Mouse (Mus musculus) frontal cortex, postnatal 36 days (tissue): ENCODE results near the gene Mx1.

Experiments
- DNase-seq, 2 experiments: peaks; one replicate each; pipeline ENCODE4 v3.0.0; 2022; ENCODE audit warnings: low spot score in 2 of 2

Mx1 gene

DNA sequence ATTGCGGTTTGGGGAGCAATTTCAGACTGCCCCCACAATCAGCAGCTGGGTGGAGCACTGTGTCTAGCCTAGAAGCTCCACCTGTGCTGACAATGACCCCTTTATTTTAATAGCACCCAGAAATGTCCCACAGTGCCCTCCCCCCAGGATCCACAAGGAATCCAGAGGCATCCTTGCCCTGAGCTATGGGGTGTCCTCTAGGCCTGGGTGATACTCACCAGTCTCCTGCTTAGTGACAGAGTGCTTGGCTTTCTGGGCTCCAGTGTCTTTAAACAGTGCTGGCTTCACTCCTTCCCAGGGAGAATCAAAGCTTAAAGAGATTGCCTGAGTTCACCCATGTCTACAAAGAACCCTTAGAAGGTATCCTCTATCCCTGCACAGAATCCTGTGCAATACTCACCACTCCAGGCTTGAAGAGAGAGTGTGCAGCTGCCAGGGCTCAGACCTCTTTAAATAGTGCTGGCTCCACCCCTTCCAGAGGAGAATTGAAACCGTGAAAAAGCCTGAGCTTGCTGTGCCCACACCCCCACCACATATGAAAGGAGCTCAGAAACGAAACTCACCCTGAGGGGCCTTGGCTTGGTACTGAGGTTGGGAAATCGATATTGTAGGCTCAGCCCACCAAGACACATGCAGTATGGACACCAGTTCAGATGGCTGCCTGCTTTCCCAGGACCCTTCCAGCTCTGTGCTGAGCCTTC lies at the start of gene Mx1:
Mx1 (minus strand) TSS at position 427 of the 701 bp plus-strand sequence.
- DNase-seq, result no peak

DNA sequence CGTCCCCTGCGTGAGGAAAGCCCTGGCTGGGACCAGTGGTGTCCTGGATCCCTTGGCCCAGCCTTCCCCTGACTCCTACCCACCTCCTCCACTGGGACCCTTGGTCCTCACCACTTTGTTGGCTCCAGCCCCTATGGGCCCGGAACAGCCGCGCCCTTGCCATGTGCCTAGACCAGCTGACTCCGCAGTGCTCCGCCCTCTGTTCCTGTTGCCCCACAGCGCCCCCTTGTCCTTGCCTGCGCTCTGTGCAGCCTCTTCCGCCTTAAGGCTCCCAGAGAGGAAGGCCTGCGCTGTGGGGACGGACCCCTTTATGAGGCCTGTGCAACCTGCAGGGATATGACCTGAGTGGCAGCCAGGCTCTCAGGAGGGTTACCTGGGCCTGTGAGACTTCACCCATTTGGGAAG lies 49.6 kb upstream of the Mx1 start:
- no peak for DNase-seq

DNA sequence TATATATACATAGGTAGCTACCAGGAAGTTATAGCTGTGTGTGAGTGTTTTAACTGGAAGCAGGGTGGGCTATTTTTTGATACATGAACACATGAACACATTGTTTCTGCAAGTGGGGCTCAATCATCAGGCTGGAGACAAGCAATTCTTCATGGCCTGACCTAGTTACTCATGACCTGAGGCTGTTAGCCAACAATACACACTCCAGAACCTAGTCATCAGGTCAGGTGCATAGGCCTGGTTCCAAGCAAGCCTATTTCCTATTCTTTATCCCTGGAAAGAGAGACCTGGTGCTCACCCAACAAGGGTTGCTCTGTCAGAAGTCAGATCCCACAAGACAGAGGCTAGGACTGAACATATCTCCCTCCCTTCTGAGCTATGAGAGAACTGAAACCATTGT lies 48.8 kb upstream of the Mx1 start:
- DNase-seq, result no peak

DNA sequence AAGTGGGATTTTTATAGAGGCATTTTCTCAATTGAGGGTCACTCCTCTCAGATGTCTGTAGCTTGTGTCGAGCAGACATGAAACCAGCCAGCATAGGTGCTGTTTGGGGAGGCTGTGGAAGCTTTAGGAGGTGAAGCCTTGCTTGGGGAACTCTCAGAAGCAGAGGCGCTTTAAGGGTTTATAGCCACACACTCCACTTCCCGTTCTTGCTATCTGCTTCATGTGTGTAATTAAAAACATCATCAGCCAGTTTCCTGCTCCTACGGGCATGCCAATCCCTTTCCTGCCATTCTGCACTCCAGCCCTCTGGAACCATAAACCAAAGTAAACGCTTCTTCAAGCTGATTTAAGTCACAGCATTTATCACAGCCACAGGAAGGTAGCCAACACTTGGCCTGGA lies 48.1 kb upstream of the Mx1 start:
- DNase-seq, result no peak

DNA sequence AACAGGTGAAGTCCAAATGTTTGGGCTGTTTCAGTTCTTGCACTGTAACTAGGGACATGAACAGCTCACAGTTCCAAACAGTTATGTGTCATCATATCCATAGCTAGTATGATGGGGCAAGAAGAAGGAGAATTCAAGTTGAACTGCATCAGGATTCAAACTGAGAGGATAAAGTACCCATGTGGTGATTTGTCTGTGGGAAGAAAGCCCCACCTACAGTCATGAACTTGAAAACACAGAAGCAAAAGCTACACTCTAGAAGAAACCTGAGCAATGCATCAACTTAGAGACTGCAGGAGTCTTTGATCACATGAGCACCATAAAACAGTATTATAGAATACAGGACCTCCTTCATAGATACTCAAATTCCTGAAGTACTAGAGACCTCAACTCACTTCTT lies 45.1 kb upstream of the Mx1 start:
- no peak for DNase-seq

DNA sequence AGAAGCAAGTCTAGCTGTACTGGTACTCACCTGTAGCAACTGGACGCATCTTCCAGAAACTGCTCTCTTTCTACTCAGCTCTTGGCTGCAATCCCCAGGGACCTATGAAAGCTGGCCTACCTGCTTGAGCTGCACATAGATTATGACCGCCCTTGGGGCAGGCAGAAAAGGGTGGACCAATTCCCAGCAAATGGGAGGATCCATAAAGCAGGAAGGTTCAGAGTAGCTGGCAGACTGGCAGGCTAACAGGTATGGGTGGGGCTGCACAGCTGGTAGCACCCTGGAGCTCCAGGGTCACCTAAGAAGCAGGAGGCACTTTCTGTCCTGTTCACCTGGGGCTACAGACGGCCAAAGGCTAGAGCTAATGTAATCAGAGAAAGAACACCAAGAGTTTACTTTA lies 42.1 kb upstream of the Mx1 start:
- DNase-seq, result no peak

DNA sequence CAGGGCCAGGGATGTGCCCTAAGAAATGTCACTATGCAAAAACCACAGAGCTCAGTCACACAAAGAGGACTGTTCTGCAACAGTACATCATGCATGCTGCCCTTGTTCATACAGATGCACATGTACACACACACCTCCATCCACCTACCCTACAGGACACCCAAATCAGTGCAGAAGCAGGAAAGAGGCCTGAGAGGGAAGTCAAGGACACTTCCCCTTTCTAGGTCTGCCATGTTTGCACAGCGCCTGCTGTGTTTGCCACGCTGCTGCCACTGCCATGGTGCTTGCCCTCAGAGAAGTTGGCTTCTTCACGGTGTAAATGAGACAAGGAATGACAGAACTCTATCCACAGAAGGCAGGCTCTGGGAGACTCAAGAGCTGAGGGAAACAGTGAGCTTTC lies 41.1 kb upstream of the Mx1 start:
- DNase-seq, result no peak

DNA sequence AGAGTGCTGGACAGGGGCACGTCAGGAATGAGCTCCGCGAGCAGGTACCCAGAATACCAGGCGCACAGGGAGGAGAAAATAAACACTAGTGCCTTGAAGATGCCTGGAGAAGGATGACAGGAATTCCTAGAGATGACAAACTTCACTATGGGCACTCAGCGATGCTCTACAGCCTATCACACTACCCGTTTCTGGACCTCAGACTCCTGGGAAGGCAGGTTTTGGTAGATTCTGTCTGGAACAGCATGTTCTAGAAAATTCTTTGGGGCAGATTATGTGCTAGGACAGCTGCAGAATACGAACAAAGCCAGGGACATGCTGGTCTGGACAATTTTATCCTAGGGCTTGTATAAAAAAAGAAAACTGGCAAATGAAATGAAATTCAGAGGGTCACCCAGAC lies 38.2 kb upstream of the Mx1 start:
- DNase-seq, result no peak

DNA sequence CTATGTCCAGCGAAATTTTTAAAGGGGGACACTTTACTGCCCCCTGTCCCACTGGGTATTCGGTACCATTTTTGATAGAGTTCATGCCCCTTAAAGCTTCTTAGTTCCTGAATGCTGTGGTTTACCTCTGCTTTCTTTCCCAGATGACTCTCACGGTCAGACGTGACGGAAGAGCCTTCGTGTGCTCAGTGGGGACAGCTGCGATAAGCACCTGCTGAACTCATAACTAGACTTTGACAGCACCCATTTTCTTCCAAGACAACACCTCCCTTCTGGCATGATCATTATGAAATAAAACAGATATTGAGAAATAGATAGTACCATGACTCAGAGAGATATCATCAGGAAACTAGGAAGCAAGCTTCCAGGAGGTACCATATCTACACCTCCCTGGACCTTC lies 36.7 kb upstream of the Mx1 start:
- DNase-seq, result no peak

DNA sequence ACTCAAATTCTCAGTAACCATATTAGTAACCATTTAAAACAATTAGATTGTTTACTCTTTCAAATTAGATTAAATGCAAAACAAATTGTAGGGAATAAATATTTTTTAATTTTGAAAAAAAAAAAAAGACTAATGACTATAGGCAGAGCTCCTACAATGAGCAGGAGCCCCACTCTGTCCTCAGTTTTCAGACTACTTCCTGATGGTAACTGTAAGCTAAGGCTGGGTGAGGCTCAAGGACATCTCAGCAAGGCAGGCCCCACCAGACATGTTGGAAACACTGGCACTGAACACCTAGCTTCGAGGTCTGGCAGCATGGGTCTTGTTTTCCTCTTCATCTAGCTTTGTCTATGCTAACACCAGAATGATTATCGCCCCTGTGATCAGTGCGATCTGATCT lies 35.4 kb upstream of the Mx1 start:
- no peak for DNase-seq

DNA sequence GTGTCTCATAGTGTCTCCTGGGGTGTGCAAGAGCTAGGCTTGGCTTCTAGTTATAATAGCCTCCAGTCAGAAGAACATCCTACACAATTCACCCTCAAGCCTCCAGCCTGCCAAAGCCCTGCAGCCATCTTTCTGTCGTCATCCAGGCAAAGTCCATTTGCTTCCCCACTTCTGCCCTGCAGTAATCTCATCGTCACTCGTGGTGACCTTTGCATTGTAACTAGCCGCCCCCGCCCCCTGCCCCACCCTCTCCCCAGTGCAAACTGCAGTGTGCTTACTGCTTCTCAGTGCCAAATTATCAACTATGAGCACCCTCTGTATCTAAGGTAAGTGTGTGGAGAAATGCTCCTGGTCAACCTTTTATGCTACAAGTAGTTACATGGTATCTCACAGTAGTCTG lies 35.0 kb upstream of the Mx1 start:
- no peak for DNase-seq

DNA sequence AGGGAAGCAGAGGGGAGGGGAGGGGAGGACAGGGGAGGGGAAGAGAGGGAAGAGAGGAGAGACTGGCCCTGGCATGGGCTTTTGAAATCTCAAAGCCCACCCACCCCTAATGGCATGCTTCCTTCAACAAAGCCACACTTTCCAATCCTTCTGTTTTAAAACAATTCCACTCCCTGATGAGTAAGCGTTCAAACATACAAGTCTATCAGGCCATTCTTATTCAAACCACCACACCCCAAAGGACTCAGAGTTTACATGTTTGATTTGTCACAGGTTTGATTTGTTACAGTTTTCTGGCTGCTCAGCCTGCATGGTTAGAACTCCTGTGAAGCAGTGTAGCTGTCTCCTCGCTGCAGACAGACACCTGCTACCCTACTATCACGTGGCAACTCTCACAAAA lies 33.3 kb upstream of the Mx1 start:
- DNase-seq, result no peak

DNA sequence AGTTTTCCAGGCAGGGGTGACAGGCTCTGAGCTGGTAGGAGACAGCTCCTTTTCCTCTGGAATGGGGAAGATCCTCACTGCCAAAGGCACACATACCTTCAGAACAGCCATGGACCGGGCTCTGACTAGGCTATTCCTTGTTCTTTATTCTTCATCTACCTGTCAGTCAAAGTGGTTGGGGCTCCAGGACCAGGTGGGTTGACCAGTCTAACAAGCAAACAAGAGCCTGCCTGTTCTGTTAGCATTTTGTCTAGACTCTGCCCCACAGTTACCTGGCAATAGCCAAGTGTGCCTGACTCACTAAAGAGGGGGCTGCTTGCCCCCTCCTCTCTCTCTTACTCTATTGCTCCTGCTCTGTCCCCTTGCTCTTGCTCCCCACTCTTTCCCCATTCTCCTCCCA lies 29.7 kb upstream of the Mx1 start:
- DNase-seq, result no peak

DNA sequence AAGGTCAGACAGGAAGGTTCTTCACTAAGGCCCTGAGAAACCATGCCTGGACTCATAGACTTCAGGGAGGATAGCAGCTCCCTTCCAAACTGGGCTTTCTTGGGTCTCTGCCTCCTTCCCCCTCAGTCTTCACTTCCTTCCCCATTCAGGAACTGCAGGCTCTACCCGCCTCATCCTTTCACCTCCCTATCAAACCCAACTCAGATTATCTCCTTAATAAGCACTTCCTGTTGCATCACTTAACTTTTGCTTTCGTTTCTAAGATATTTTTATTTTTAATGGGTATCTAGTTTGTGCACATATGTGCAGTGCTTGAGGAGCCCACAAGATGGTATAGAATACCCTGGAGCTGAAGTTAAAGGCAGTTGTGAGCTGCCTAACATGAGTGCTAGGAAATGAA lies 15.9 kb upstream of the Mx1 start:
- no peak for DNase-seq

DNA sequence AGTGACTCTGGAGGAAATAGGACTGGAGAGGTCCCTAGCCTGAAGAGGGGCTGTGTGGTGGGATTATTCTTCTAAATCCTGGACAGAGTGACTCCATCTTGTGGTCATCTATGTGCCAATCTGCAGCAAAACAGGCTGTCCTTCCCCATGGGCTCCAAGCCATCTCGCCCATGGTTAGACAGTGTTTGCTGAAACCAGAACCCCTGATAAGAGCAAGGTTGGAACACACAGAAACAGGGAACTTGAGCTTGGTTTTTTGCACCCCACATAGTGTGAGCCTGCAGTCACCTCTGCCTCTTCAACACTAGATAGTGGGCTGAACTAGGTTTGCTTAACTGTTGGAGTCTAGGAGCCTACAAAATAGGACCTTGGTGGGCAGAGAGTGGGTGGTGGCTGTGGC lies 13.8 kb upstream of the Mx1 start:
- no peak for DNase-seq

DNA sequence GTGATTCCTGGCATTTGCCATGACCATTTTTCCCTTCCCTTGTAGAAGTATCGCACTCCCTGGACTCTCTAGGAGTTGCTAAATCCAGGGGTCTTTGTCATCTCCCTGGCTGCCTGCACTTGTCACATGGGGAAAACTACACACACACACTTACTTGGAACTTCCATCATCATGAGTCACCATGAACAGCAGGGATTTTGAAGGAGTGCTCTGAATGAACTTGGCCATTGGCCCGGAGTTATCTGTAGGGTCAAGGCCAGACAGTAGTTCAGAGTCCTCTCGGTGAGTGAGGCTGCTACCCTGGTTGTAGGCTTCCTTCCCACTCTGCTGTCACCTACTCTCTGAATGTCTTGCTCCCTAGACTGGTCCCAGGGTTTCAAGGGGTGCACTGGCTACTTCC lies 12.9 kb upstream of the Mx1 start:
- DNase-seq, result no peak

DNA sequence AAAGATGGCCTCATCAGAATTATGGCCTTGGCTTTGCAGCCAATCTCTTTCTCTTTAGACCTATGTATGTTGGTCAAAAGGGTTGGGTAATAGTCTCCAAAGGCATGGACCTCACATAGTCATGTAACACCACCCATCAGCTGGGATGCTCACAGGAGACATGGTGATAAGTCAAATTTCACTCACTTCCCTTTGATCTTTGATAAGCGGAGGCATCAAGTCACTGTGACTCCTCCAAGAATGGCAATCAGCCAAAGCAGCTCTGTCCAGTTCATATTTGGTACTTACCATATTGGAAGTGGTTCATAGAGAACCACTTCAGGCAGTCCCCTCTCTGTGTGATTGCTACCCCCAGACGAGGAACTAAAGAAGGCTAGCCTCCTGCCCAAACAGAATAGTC lies 12.0 kb upstream of the Mx1 start:
- DNase-seq, result no peak

DNA sequence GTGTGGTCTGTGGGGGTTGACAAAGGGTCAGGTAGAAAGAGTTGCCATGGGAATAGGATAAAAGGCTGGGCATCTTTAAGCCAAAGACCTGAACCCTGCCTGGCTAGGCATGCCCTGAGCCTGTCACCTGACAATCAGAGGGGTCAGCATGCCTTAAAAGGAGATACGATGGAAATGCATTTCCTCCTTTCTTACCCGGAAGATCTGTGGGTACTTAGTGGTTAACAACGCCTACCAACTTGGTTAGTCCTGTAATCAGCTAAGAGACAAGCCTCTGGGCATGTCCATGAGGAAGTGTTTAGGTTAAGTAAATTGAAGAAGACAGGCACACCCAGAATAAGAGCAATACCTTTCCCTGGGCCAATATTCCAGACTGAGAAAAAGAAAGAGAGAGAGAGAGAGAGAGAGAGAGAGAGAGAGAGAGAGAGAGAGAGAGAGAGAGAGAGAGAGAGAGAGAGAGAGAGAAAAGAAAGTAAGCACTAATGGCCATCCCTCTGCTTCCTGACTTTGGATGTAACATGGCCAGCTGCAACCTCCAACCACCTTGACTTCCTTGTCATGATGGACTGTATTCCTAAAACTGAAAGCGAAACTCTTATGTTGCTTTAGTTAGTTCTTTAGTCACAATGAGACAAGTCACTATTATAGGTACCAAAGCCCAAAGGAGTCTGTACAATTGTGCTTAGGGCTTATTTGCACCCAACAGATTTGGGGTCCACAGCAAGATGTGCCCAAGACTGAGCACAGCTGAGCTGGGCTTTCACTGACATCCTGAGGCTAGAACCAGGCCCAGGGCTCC lies 5.5 kb upstream of the Mx1 start:
- no peak for DNase-seq

DNA sequence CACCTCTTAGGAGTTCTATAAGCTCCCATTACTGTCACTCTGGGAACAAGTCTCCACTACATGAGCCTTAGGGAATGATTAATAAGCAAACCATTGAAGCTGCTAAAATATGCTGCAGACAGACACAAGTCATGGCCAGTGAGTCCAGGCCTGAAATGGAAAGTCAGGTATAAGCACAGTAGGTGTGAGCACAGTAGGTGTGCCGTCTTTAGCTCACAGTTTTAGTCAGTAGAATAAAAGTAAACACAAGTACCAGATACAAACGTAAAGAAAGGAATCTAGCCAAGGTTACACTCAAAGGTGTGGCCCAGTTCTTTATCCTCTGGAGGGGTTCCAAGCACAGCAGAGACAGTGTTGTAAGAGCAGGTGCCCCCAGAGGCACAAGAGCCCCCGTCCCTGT lies 4.8 kb upstream of the Mx1 start:
- DNase-seq, result no peak

DNA sequence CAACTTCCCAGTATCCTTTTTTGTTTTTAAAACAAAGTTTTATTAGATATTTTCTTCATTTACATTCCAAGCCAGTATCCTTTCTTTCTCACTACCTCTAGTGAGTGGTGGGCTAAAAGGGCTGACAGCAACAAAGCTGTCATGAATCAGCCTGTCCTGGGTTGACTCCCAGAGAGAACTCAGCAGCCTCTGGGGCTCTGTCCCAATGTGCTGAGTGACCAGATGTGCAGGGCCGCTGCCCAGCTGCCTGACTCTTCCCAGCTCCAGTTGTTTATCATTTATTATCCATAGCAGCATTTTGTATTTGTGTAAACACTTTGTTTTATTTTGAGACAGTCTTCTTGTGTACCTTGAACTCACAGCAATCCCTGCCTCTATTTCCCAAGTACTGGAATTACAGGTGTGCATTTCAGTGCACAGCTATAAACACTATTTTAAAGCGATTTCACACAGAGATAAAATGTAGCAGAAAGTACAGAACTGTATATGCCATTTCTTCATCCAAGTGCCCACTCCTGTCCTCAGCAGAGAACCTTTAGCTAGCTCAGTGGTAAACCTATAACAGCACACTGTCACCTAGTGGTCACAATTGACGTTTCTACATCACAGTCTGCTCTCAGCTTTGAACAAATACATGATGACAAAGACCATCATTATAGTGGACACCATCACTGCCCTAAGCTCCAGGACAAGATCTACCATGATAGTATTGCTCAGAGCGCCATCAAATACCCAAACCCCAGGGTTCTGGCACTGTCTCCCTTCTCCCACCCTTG lies 3.7 kb upstream of the Mx1 start:
- peak in 1 of 2 experiments; percentile 30 for DNase-seq

DNA sequence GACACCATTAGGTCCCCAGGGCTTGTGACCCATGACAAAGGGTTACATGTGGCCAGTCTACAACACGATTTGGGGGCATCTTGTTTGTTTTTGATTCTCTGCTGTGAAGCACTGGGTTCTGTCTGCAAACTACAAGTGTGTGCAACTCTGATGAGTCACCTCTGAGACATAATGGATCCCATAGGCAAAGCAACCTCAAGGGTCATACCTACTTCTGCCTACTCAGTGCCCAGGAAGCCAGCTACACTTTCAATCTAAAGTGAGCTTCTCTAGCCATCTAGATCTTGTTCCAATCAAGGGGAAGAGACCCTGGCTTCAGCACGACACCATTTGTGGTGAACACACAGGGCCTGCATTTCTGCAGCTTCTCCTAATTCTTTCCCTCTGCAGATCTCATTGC lies 1.4 kb downstream of the Mx1 start:
- no peak for DNase-seq

DNA sequence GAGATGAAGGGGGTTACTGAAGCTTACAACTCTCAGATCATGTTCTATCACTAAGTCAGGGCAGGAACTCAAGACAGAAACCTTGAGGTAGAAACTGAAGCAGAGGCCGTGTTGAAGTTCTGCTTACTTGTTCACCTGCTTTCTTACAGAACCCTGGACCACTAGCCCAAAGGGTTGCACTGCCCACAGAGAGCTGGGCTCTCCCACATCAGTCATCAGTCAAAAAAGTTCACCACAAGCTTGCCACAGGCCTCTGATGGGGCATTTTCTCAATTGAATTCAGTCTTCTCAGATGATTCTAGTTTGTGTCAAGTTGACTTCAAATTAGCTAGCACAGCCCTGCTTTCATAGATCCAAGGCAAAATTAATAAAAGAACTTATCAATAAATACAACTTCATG lies 2.9 kb downstream of the Mx1 start:
- no peak for DNase-seq

DNA sequence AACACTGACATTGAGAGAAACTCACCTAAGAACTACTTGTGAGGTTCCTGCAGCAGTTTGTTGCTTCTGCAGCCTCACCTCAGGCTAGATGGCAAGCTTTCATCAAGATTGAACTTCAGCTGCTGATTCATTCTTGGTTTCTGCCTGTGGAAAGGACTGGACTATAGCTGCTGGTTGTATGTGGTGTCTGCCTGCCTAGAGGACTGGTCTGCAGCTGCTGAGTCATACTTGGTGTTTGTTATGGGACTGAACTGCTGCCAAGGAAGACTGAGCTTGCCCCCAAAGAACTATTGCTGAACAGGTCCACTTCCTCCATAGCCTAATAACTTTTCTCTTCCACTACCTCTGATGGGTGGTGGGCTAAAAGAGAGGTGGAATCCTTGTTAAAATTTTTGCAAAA lies 15.3 kb downstream of the Mx1 start:
- DNase-seq, result no peak
